Mouse (Mus musculus) stomach, embryonic 16.5 days (tissue): ENCODE data around the gene Tfrc. TPM values are rescaled to one million over a fixed set of nuclear protein-coding genes. Genes with fewer than 3 reads are reported as not detected.

Source experiments
- ATAC-seq: fragments of 200-750 bp; cut with Nextera tagmentation; 2 replicates; pipeline ENCODE4 v1.8.0; 2017; ENCODE audit warnings: moderate number of reproducible peaks, moderate TSS enrichment; ENCODE audit not compliant: insufficient read depth, low FRiP score
- H3K27ac ChIP-seq: fragments of 300-500 bp; sonication (generic); 2 replicates; pipeline ENCODE4 v1.5.1; 2014; ENCODE audit warnings: low read length
- H3K27me3 ChIP-seq: fragments of 300-500 bp; sonication (generic); 2 replicates; pipeline ENCODE4 v1.6.1; 2014; ENCODE audit warnings: low read length, control low read depth, mixed read lengths; ENCODE audit not compliant: control insufficient read depth, insufficient read depth
- H3K36me3 ChIP-seq: fragments of 300-500 bp; sonication (generic); 2 replicates; pipeline ENCODE4 v1.6.1; 2014; ENCODE audit warnings: low read length; ENCODE audit not compliant: control insufficient read depth, insufficient read depth
- H3K4me1 ChIP-seq: fragments of 300-500 bp; sonication (generic); 2 replicates; pipeline ENCODE4 v1.6.1; 2014; ENCODE audit warnings: low read length, control low read depth, mixed read lengths; ENCODE audit not compliant: control insufficient read depth, insufficient read depth
- H3K4me2 ChIP-seq: fragments of 300-500 bp; sonication (generic); 2 replicates; pipeline ENCODE4 v1.6.1; 2014; ENCODE audit warnings: low read depth, low read length, mixed read lengths
- H3K4me3 ChIP-seq: fragments of 300-500 bp; sonication (generic); replicated peaks from 2 replicates; pipeline ENCODE4 v1.5.1; 2014; ENCODE audit warnings: mild to moderate bottlenecking, low read length
- H3K9ac ChIP-seq: fragments of 300-500 bp; sonication (generic); 2 replicates; pipeline ENCODE4 v1.6.1; 2014; ENCODE audit warnings: low read length
- H3K9me3 ChIP-seq: fragments of 300-500 bp; sonication (generic); replicated peaks from 2 replicates; pipeline ENCODE4 v1.6.1; 2016; ENCODE audit warnings: low read length, control low read depth; ENCODE audit not compliant: control insufficient read depth
- WGBS: fragments of 180-500 bp; shearing (Covaris S2); extraction: QIAGEN DNeasy Blood & Tissue Kit; methylation state at CpG from one replicate; pipeline ENCODE4 v1.1.7; 2014; 5-methylcytosine and 5-hydroxymethylcytosine counted together
- polyA plus RNA-seq: library from polyadenylated mRNA; unstranded; fragments of >200 nt; fragmentation: Nextera tagmentation; extraction: Ambion mirVana; gene quantifications from 2 replicates; pipeline ENCODE4 v1.2.1, GENCODE M21; 2015

Tfrc gene
- polyA plus RNA-seq, 1 experiment from 2014 or later = 68.3 TPM

DNA sequence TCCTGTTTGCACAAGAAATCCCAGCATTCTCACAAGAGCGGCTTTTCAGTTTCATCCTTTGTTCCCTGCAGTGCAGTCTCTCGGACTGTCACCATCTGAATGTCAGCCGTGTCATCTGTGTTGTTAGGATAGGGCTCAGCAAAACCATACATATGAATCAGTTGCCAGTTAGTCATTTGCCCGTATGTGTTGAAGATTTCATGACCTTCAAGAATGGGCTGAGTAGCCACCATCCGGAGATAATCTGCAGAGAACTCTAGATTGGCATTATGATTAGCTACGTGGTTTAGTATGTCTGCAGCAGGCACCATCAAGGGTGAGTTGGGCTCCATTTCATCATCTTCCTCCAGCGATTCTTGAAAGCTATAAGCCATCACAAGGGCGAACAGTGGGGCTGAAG, 17.2 kb upstream of the Tfrc start:
- no peak overlapping the region for H3K4me2 ChIP-seq
- ATAC-seq = no peak
- no peak overlapping the region for H3K27ac ChIP-seq
- H3K27me3 ChIP-seq = no peaks in the 10 kb centered on the region
- no peak overlapping the region for H3K9ac ChIP-seq
- H3K9me3 ChIP-seq = no peaks in the 10 kb centered on the region
- no peaks in the 10 kb centered on the region for H3K4me1 ChIP-seq
- H3K4me3 ChIP-seq = no peak overlapping the region
- 79% methylated on average over 8 of the region's 8 CpGs for WGBS
- no peaks in the 10 kb centered on the region for H3K36me3 ChIP-seq

DNA sequence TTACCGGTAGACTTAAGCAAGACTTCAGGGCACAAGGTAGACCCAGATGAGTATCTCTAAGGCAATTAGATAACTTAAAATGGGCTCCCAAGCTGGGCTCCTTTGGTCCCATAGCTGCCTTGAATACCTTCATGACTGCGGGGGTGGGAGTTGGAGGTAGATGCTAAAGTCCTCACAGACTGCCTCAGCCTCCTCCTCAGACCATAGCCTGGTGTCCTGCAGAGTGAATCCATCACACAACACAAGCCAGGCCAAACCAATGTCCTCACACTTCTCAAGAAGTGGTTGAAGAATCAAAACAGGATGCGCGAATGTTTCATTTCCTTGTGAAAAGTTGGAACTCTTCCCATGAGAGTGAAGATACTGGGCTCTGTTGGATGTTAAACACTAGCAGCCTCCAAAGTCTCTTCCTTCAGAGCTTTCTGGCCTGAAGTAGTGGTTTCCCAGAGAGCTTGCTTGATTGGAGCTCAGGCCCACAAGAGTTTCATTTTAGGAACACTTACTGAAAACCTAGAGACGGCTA, 15.4 kb upstream of the Tfrc start:
- 87% methylated on average over 5 of the region's 5 CpGs for WGBS
- H3K27me3 ChIP-seq = no peaks in the 10 kb centered on the region
- H3K4me2 ChIP-seq = no peak overlapping the region
- no peaks in the 10 kb centered on the region for H3K36me3 ChIP-seq
- H3K27ac ChIP-seq = no peak overlapping the region
- ATAC-seq = no peak
- no peaks in the 10 kb centered on the region for H3K4me1 ChIP-seq
- H3K4me3 ChIP-seq = no peak overlapping the region
- no peaks in the 10 kb centered on the region for H3K9me3 ChIP-seq
- no peak overlapping the region for H3K9ac ChIP-seq

- Histone ChIP-seq H3K9me3 (no peaks in the 10 kb centered on the region), H3K4me1 (no peaks in the 10 kb centered on the region), H3K9ac (no peak overlapping the region), H3K27ac (no peak overlapping the region), H3K27me3 (no peaks in the 10 kb centered on the region), H3K36me3 (no peaks in the 10 kb centered on the region), H3K4me3 (no peak overlapping the region), H3K4me2 (no peak overlapping the region)
- no peak for ATAC-seq
- 68% methylated on average over 5 of the region's 5 CpGs for WGBS
These were observed 14.8 kb upstream of the Tfrc start for GRCm38 (mm10) chr16:32593916-32594315.

DNA sequence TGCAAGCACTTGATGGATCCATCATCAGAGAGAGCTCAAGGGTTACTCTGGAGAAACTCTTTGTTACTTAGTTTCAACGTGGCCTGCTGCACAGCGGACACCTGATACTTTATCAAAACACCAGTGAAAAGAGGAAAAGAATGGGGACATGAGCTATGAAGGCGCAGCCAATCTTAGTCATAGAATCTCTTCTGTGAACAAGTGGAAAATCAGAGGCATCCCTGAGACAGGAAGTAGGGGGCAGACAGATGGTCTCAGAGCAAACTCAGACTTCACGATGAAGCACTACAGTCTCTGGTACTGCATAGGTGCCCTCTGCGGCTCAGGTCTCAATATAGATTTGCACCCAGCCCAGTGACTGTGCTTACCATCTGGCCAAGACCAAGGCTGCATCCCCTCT, 14.0 kb upstream of the Tfrc start:
- Histone ChIP-seq H3K27me3 (no peaks in the 10 kb centered on the region), H3K4me3 (no peak overlapping the region), H3K36me3 (no peaks in the 10 kb centered on the region), H3K4me2 (no peak overlapping the region), H3K9me3 (no peaks in the 10 kb centered on the region), H3K9ac (no peak overlapping the region), H3K27ac (no peak overlapping the region), H3K4me1 (no peaks in the 10 kb centered on the region)
- 66% methylated on average over 5 of the region's 5 CpGs for WGBS
- ATAC-seq = no peak

GRCm38 (mm10) chr16:32595142-32595855, 13.4 kb upstream of the Tfrc start:
- no peak for ATAC-seq
- no peak overlapping the region for H3K27ac ChIP-seq
- 81% methylated on average over 10 of the region's 10 CpGs for WGBS
- H3K4me3 ChIP-seq = no peak overlapping the region
- H3K36me3 ChIP-seq = no peaks in the 10 kb centered on the region
- H3K27me3 ChIP-seq = no peaks in the 10 kb centered on the region
- no peaks in the 10 kb centered on the region for H3K4me1 ChIP-seq
- no peak overlapping the region for H3K9ac ChIP-seq
- H3K4me2 ChIP-seq = no peak overlapping the region
- no peaks in the 10 kb centered on the region for H3K9me3 ChIP-seq

DNA sequence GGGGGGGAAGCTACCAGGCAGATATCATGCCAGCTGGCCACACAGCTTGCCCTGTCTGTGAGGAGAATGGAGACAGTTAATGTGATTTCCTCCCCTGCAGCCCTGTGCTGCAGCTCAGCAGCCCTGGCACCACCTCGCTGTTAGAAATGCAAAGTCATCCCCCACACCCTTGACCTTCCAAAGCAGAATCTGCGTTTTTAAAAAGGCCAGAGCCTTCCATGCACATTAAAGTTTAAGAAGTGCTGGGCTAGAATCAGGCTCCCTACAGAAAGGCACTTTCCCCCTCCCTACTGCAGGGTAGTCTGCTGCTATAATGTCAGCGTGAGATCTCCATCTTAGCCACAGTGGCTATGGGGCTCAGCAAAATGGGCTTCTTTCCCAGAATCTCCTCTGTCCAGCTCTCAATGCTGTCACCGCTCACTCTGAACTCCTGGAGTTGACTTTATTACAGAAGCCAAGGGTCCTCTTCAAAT, 10.8 kb upstream of the Tfrc start:
- H3K9ac ChIP-seq = no peak overlapping the region
- H3K27me3 ChIP-seq = no peaks in the 10 kb centered on the region
- ATAC-seq = no peak
- 31% methylated on average over 4 of the region's 4 CpGs for WGBS
- H3K4me2 ChIP-seq = no peak overlapping the region
- H3K36me3 ChIP-seq = no peaks in the 10 kb centered on the region
- no peak overlapping the region for H3K27ac ChIP-seq
- no peaks in the 10 kb centered on the region for H3K9me3 ChIP-seq
- H3K4me3 ChIP-seq = no peak overlapping the region
- no peaks in the 10 kb centered on the region for H3K4me1 ChIP-seq

DNA sequence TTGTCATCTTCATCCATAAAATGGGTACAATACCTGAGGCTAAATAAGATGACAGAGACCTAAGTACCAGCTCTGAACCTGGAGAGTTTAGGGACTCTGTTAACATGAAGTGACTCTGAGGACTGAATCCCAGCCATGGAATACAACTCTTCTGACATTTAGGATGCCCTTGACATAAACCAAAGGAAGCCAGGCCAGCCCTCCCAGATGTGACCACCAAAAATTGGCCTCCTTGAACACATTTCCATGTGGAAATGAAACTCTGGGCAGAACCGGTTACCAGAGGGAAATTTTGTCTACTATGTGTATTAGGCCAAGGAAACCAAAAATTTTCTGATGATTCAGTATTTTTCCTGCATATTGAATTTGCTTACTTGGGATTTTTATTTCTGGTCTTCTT, 9.6 kb upstream of the Tfrc start:
- Histone ChIP-seq H3K9me3 (no peaks in the 10 kb centered on the region), H3K9ac (no peak overlapping the region), H3K4me2 (no peak overlapping the region), H3K4me3 (no peak overlapping the region), H3K36me3 (no peaks in the 10 kb centered on the region), H3K27ac (no peak overlapping the region), H3K27me3 (no peaks in the 10 kb centered on the region), H3K4me1 (no peaks in the 10 kb centered on the region)
- 93% methylated on average over 1 of the region's 1 CpGs for WGBS
- no peak for ATAC-seq

GRCm38 (mm10) chr16:32602193-32602685, 6.5 kb upstream of the Tfrc start:
- Histone ChIP-seq H3K4me1 (no peaks in the 10 kb centered on the region), H3K36me3 (no peaks in the 10 kb centered on the region), H3K9ac (no peak overlapping the region), H3K9me3 (no peaks in the 10 kb centered on the region), H3K27me3 (no peaks in the 10 kb centered on the region), H3K4me2 (no peak overlapping the region), H3K27ac (no peak overlapping the region), H3K4me3 (no peak overlapping the region)
- no peak for ATAC-seq
- 69% methylated on average over 3 of the region's 3 CpGs for WGBS

GRCm38 (mm10) chr16:32607562-32608343, 967 bp upstream of the Tfrc start:
- H3K27me3 ChIP-seq = no peaks in the 10 kb centered on the region
- 50% methylated on average over 7 of the region's 7 CpGs for WGBS

More at GRCm38 (mm10) chr16:32607562-32608343, 967 bp upstream of the Tfrc start:
- Histone ChIP-seq H3K4me1 (no peaks in the 10 kb centered on the region; the same call in 1 of the 2 replicates), H3K9me3 (no peaks in the 10 kb centered on the region), H3K4me3 (no peak overlapping the region; the same call in 1 of the 2 replicates), H3K4me2 (peak overlapping the region; percentile 76), H3K27ac (peak overlapping the region; percentile 79), H3K9ac (peak overlapping the region; percentile 89; the same call in 1 of the 2 replicates), H3K36me3 (no peaks in the 10 kb centered on the region)
- ATAC-seq = no peak
